Mouse (Mus musculus): Measurements from ENCODE around the gene Nf2.

The Nf2 gene

DNA sequence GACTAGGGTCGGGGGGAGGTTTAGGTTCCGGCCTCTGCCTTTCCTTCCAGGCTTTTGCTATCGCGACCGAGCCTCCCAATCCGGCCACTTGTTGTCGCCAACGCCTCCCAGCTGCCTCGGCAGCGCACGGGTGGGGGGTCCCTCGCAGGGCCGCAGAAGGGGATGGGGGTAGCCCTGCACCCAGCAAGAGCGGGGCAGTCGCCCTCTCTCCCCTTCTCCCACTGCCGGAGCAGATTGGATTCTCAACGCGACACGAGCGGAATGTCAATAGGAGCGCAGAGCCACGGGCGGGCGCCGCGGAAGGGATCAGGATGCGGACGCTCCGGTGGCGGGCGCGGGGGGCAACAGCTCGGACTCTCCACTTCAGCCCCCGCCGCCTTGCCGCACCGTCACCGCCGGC is 103.4 kb downstream of the Nf2 start:
- no peak for DNase-seq (ENCODE audit: low spot score)

DNA sequence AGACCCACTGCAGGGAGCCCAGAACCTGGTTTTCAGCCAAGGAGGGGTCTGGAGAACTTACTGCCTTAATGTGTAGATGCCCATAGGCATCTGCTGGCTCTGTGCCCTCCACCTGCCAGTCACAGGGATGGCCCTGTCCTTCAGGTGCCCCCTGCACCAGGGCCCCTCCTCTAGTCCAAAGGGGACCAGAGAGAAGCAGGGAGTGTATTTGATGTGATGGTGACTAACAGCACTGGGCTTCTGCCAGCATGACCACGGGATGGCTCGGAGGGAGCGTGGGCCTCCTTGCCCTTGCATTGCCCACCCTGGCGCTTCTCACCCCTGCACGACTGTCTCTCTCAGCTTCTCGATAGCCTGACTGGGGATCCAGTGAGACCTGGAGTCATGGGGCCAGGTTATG is 104.6 kb downstream of the Nf2 start:
- DNase-seq (ENCODE audit: low spot score), result no peak

DNA sequence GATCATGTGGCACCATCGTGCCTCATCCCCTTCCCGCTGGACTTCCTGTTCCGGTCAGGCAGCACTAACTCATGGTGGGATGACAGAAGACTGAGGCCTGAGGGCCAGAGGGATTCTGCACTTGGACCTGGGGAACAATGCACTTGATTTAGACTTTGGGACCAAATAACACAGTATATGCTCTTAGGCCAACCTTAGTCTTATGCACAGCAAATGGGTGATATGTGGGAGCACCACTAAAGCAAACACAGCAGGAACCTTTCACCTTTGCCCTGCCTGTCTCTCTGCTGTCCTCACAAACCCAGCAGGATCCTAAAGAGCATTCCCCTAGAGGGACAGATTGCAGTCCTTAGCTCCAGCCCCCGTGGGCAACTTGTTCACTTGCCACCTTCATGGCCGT is 108.6 kb downstream of the Nf2 start:
- no peak for DNase-seq (ENCODE audit: low spot score)

DNA sequence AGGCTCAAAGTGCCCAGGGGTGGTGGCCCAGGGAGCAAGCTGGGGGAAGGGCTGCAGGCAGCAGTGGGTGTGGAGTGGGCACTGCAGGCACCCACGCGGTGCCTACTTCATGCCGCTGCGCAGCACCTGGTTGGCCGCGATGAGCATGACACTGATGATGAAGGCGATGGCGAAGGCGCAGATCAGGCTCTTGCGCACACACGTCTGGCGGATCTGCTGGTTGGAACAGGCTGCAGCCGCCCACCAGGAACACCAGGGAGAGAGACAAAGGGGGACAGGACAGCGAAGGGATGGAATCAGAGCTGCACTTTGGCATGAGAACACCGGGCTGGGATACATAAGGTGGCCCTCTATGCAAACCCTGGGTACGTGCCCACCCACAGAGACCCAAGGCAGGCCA is 110.6 kb downstream of the Nf2 start:
- no peak for DNase-seq (ENCODE audit: low spot score)

DNA sequence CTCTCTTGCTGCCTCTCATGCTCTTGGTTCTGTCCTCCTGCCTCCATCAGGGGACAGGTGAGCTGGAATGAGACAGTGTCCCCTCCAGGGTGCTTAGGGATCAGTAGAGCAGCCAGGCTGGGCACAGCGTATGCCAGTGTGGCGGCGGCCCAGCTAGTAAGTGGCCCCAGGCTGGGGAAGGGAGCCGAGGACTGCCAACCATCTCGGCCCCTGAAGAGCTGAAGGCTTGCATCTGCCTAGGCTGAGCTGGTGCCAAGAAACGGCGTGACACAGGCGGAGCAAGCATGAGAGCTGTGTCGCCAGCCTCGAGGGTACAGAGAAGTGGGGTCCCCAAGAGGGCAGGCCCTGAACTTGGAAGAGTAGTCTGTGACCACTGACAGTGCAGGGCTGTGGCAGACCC is 111.7 kb downstream of the Nf2 start:
- DNase-seq (ENCODE audit: low spot score), result no peak

DNA sequence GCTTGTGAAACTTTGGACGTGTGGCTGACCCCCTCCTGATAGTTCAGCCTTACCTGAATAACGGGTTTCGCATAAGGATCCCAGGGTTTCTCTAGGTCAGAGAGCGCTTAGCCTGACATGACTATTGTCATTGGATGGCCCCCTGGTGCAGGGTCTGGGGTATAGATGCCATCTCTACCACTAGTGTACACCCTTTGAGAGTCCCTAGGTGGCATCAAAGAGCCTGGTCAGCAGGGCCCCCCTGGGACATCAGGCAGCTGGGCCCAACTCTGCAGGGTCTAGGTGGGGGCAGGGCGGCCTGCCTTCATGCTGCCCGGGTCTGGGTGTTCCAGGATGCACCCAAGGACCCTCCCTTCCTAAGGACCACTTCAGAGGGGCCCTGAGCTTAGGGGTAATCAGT is 113.0 kb downstream of the Nf2 start:
- no peak for DNase-seq (ENCODE audit: low spot score)

DNA sequence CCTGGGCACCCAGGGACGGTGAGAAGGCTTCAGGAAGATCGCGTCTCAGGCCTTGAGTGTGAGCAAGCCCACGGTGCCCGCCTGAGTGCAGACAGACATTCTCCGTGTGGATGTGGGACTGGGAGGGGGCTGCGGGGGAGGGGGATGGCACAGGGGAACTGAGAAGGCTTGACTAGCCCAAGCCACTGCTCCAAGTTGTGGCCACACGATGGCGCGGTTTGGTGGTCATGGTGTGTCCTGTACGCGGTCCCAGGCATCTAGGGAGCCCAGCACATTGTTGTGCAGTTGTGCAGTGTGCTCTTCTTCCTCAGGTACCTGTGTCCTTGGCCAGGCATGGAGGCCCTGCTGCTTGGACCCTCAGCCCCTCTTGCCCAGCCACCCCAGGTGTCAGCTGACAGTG is 115.2 kb downstream of the Nf2 start:
- DNase-seq (ENCODE audit: low spot score), result no peak

DNA sequence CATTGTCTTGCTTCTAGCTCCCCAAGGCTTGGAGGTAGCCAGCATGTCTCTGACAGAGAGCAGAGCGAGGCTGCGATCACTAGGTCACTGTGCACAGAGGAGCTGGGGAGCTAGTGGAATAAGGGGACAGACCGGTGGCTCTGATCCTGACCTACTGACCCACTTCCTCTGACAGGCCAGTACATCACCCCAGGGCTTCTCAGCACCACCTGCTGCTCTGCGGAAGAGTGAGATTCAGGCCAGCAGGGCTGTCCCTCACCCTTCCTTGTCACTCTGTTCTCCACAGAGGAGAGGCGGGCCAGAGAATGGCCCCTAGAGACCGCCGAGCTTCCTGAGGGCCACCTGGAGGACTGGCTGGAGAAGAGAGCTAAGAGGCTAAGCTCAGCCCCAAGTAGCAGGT is 117.6 kb downstream of the Nf2 start:
- DNase-seq (ENCODE audit: low spot score), result no peak

DNA sequence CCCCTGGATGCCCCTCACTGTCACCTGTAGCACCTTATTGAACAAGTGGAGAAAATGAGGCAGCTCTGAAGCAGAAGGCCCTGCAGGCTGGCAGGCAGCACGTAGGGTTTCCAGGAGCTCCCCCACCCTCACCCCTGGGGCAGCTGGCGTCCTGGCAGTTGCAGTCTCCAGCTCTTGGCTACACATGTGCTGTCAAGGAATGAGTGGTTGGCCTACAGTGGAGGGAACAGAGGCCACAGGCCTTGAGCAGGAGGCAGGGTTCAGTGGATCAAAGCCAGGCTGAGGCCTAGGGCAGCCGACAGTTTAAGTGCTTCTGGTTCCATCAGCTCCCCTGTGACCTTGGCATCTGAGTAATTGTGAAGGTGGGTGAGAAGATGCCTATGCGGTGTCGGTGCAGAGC is 118.4 kb downstream of the Nf2 start:
- no peak for DNase-seq (ENCODE audit: low spot score)

DNA sequence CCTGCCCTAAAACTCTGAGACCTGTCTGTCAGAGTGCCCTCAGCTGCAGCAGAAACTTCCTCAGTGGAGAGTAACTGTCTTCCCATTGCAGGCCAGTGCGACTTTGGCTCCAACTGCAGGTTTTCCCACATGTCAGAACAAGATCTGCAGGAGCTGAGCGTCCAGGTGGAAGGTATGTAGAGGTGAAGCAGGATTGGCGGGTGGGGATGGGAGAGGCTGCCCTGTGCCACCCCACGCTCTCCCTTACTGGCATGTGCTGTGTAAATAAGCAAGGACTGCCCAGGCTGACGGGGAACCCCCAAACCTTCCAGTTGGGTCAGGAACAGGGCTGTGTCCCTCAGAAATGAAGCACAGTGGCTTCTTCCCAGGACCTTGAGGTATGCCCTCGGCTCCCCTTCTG is 119.2 kb downstream of the Nf2 start:
- DNase-seq (ENCODE audit: low spot score), result peak; percentile 37

DNA sequence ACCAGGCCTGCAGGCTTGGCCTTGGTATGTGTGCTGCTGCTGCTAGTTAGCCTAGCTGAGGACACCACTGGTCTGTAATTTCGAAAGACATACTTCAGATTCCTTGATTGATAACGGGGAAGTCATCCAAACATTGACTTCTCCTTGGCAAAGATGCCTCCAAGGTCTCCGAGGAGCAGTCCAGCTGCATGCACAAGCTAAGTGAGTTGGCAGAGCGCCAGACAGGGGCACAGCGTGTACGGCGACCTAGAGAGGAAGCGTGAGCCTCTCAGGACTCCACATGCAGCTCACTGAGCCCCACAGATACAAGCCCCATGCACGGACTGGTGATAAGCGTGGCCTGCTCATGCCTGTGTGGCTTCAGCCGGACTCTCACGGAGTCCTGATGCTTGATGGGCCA is 119.7 kb downstream of the Nf2 start:
- DNase-seq (ENCODE audit: low spot score), result peak; percentile 39

DNA sequence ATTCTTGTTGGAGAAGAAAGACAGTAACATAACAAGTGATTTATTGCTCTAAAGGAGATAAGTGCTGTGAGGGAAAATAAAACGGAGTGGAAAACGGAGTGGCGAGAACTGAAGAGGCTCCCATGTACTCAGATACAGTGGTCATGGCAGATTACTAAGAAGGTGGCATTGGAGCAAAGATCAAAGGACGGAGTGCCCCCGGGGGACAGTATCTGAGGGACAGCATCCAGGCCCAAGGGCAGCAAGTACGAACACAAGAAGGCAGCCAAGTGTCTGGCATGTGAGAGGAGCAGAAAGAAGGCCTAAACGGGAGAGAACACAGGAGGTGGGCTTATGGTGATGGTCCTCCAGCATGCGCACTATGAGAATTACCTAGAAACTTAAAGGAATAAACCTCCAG is 127.6 kb downstream of the Nf2 start:
- DNase-seq (ENCODE audit: low spot score), result no peak

DNA sequence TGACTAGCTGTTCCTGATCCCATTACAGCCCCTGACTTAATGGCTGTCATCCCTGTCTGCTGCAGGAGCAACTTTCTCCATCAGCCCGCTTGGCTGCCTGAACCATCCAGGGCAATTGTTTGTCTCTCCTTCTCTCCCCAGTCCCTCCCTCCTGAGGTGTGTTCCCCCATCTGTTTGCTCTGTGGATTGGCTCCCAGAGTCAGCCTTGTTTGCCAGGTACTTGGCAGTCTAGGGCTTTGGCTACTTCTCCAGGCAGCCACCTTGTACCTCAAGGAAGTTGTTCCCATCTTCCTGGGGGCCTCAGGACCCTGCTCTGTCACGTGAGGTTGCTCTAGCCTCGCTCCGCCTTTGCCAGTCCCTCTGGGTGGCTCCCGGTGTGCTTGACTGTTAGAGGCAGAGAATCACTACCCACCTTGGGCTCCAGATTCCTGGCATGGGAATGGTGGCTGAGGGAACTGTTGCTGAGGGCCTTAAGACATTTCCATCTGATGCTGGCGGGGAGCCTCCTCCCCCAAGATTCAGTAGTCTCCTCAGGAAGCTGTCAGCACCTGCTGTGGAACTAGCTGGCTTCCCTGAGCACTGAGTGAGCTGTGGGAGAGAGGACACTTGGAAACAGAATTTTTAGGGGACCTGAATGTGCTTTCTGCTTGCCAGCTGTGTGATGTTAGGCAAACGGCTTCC is 128.3 kb downstream of the Nf2 start:
- DNase-seq (ENCODE audit: low spot score), result peak; percentile 64

DNA sequence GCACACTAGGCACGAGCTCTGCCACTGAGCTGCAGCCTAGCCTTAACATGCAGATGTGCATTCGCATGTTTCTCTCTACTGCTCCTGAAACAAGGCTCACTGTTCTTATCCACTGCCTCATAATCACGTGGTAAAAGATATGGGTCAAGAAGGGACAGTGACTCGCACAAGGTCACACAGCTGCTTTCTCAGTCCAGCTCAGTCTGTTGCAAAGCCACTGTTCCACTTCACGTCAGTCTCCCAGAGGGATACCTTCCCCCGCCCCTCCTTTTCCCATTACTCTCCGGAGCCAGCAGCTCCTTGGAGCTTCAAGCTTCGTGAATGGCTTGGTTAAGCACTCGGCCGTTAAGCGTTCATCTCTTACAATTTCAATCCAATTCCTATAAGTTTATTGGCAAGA is 128.9 kb downstream of the Nf2 start:
- DNase-seq (ENCODE audit: low spot score), result no peak

DNA sequence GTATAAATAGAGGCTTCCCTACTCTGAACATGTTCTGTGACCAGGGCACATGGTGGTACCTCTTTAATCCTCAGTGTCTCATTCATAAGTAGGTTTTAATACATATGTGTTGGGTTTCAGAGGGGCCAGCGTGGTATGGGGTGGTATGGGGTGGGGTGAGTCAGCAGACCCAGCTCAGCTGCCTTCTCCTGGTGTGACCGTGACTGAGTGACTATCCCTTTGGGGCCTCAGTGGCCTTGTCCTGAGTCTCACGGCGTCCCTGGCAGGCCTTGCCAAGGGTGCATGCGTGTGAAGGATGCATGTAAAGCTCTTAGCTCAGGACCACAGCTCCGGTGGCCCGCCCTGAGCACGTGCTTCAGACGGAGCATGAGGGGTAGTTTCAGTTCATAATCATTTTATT is 129.4 kb downstream of the Nf2 start:
- no peak for DNase-seq (ENCODE audit: low spot score)

DNA sequence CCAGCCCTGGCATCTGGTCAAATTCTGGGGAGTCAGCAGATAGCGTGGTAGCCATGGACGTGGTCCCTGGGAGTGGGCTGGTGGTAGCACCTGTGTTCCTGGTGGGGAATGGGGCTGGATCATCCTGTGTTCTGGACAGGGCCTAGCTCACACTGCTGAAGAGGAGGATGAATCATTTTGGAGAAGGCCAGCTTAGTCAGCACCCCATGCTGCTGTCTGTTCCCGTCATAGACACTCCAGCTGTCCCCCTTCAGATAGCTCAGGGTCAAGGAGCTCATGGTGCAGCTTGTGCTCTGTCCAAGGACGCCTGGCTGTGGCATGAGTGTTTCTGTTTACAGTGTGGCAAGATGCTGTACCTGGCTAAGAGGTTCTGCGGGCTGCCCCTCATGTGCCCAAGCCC is 130.8 kb downstream of the Nf2 start:
- DNase-seq (ENCODE audit: low spot score), result no peak

DNA sequence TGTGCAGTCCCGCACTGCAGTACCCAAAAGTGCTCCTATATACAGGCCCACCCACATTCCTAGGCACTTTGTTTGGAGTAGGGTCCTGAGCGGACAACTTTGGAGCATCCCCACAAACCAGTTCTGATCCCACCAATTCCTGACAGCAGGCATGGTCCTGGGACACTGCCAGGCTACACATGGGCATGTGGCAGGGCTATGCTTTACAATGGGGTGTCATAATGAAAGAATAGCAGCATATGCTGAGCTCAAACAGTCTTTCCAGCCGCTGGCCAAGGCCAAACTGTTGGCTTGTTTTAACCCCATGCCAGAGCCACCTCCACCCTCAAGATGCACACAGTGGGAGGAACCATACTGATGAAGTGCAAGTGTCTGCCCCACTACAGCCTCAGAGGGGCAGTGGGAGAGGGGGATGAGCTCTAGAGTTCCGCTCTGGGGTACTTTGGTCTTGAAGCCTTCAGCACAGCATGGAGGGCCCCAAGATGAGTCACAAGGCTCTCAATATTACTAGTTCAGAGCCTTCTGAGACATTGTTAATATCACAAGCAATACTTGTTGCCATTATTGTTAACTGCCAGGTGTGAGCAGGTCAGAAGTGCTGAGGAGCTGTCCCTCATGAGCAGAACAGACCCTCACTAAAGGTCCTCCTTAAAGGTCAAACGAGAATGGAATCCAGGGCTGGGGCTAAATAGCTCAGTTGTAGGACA is 132.7 kb downstream of the Nf2 start:
- no peak for DNase-seq (ENCODE audit: low spot score)
